Mouse (Mus musculus) splenic B cell, adult 2 months (primary cell): Measurements from ENCODE around the gene Arf1.
"Not testable (repeated sequence)": the region's sequence is repeated elsewhere in the genome, so short reads cannot be mapped to it uniquely, and the experiment has no call there.

Experiments
- DNase-seq: peaks from one replicate; pipeline ENCODE4 v3.0.0-alpha.2; 2011; ENCODE audit warnings: low read depth, low spot score
- H3K27me3 ChIP-seq: 2 replicates; pipeline ENCODE4 v1.6.1; 2012; ENCODE audit warnings: mild to moderate bottlenecking, low read length, moderate library complexity, mixed read lengths; ENCODE audit not compliant: control insufficient read depth, poor library complexity, insufficient read depth, severe bottlenecking
- H3K36me3 ChIP-seq: 2 replicates; pipeline ENCODE4 v1.6.1; 2012; ENCODE audit warnings: mild to moderate bottlenecking, low read length, moderate library complexity, mixed read lengths; ENCODE audit not compliant: control insufficient read depth, poor library complexity, insufficient read depth, severe bottlenecking

Gene Arf1

DNA sequence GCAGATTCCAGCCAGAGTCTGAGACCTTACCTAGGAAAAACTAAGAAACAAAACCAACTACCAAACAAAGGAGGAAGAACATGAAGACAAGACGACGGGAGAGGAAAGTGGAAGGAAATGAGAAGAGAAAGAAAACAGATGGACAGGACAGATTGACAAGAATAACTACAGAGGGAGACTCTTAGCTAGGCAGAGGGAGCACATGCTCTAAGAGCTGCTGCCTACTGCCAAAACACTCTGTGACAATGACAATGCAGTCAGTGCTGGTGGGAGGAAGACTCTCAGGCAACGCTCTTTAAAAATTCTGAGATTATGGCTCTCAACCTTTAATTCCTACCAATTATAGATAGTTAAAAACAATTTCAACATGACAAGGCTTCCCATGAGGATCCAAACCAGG lies 11.1 kb downstream of the Arf1 start:
- no peaks in the 10 kb centered on the region for H3K27me3 ChIP-seq
- no peak for DNase-seq

DNA sequence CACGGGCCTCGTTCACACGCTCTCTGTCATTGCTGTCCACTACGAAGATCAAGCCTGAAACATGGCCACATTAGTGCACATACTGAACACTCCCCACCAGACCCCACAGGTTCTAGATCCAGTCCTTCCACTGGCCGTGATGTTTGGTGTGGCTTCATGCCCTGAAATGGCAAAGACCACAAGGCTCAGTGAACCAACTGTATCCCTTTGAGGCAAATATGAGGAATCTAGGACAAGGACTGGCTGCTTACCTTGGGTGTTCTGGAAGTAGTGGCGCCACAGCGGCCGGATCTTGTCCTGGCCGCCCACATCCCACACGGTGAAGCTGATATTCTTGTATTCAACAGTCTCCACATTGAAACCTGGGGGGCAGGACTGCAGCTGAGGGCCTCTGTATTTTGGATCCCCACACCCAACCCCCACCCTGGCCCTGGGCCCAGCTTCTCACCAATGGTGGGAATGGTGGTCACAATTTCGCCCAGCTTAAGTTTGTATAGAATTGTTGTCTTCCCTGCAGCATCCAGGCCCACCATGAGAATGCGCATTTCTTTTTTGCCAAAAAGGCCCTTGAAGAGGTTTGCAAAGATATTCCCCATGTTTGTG lies 15.1 kb downstream of the Arf1 start:
- no peak for DNase-seq
- H3K36me3 ChIP-seq, result peaks cover 15% of the 10 kb centered on the region
- H3K27me3 ChIP-seq, result no peaks in the 10 kb centered on the region

More for the DNA sequence above, 11.1 kb downstream of the Arf1 start:
- H3K36me3 ChIP-seq, result peaks cover 4% of the 10 kb centered on the region; the same call in 1 of the 2 replicates

DNA sequence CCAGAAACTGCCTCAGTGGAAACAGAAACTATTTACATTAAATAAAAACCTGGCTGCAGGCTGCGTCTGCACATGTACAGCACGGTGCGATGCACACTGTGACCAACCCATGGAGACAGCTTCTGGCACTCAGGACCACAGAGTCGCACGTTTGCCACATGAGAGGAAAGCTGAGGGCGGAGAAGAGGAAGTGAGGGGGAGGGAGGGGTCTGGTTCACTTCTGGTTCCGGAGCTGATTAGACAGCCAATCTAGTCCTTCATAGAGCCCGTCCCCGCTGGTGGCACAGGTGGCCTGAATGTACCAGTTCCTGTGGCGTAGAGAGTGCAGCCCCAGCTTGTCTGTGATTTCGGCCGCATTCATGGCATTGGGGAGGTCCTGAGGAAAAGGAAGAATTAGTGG lies 15.8 kb downstream of the Arf1 start:
- H3K36me3 ChIP-seq, result peaks cover 15% of the 10 kb centered on the region
- not testable (repeated sequence) for H3K27me3 ChIP-seq
- peak; percentile 79 for DNase-seq

DNA sequence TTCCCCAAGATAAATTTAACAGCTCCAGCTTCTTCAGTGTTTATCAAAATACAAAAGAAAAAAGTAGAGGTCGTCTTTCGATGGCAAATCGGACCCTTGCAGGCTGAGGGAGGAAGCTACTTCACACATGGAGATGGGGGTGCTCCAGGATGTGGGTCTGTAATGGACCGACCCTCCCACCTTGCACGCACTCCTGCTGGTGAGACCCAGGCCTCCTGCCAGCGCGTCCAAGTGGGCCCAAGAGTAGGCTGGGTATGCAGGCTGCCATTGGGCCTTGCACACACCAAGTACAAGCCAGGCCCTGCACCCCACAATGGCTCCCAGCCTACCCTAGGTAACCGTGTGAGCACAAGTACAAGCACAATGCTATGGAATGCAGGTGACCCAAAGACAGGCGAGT lies 16.5 kb downstream of the Arf1 start:
- H3K36me3 ChIP-seq, result peaks cover 15% of the 10 kb centered on the region
- H3K27me3 ChIP-seq, result not testable (repeated sequence)

DNA sequence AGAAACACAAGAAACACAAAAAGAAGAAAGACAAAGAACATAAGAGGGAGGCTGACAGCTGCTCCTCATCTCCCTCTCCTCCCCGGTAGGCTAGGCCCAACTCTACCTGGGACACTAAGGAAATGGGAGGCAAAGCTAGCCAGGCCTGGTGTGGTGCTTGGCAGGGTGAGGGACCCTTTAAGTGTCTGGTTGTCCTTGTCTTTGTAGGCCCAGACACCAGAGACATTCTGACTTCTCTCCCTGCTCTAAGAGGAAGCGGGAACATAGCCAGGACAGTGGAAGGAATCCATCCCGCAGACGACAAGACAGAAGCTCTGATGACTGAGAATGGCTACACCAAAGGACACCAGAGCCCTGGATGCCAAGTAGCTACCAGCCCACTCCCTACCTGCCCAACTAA lies 18.1 kb downstream of the Arf1 start:
- no peaks in the 10 kb centered on the region for H3K27me3 ChIP-seq
- peaks cover 15% of the 10 kb centered on the region for H3K36me3 ChIP-seq
- no peak for DNase-seq

More for the DNA sequence above, 16.5 kb downstream of the Arf1 start:
- DNase-seq, result not testable (repeated sequence)

DNA sequence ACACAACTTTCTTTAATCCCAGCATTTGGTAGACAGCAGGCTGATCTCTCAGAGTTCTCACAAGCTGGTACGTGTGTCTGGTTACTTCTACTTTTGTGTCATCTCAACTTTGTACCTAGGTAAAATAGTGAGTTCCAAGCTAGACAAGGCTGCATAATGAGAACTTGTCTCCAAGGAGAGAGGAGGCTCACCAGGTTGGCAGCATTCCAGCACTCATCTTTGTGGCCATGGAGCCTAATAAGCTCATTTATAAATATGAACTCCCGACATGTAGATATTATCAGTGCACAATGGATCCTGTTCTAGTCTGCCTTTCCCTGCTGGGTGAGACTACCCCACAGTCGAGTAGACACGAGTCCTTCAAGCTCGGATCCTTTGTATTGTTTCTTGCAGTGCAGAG lies 18.5 kb downstream of the Arf1 start:
- no peak for DNase-seq
- peaks cover 15% of the 10 kb centered on the region for H3K36me3 ChIP-seq

DNA sequence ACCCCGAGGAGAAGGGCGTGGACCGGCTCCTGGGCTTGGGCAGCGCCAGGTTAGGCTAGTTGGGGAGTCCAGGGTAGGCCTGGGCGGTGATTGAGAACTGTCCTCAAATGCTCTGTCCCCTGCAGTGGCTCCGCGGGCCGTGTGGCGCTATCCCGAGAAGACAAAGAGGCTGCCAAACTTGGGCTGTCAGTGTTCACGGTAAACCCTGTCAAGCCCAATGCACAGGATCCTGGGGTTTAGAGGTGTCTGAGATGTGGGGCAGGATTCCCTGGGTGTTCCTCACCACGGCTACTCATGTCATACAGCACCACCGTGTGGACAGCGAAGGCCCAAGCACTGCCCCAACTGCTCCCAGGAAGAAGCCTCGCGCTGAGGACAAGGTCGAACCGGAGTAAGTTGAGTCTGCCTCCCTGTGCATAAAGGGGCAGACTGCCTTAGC lies 19.0 kb downstream of the Arf1 start:
- peaks cover 15% of the 10 kb centered on the region for H3K36me3 ChIP-seq
- no peaks in the 10 kb centered on the region for H3K27me3 ChIP-seq
- peak; percentile 68 for DNase-seq

More for the DNA sequence above, 18.5 kb downstream of the Arf1 start:
- no peaks in the 10 kb centered on the region for H3K27me3 ChIP-seq

DNA sequence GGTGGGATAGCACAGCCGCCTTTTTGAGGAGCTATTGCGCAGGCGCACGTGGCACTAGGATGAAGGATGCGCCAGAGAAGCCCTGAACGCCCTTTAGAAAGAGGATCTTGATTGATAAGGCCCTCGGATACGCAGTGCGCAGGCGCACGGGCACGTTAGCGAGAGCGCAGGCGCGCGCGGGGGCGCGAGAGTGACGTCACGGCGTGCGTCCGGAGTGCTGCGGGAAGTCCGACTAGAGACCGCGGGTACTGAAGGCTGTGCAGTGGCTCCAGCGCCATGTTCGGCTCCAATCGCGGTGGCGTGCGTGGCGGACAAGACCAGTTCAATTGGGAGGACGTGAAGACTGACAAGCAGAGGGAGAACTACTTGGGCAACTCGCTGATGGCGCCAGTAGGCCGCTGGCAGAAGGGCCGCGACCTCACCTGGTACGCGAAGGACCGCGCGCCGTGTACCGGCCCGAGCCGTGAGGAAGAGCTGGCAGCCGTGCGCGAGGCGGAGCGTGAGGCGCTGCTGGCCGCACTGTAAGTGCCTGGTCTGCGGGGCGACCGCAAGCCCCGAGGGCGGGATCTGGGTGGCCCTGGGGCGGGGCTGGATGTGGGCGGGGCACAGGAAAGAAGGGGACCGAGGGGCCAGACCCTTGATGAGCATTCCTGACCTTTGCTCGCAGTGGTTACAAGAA lies 19.8 kb downstream of the Arf1 start, which contains the start of gene 2310033P09Rik:
Gene 2310033P09Rik (plus strand): TSS at position 169 of the 679 bp plus-strand sequence.
- DNase-seq, result peak; percentile 99
- H3K27me3 ChIP-seq, result no peaks in the 10 kb centered on the region
- H3K36me3 ChIP-seq, result peaks cover 12% of the 10 kb centered on the region

DNA sequence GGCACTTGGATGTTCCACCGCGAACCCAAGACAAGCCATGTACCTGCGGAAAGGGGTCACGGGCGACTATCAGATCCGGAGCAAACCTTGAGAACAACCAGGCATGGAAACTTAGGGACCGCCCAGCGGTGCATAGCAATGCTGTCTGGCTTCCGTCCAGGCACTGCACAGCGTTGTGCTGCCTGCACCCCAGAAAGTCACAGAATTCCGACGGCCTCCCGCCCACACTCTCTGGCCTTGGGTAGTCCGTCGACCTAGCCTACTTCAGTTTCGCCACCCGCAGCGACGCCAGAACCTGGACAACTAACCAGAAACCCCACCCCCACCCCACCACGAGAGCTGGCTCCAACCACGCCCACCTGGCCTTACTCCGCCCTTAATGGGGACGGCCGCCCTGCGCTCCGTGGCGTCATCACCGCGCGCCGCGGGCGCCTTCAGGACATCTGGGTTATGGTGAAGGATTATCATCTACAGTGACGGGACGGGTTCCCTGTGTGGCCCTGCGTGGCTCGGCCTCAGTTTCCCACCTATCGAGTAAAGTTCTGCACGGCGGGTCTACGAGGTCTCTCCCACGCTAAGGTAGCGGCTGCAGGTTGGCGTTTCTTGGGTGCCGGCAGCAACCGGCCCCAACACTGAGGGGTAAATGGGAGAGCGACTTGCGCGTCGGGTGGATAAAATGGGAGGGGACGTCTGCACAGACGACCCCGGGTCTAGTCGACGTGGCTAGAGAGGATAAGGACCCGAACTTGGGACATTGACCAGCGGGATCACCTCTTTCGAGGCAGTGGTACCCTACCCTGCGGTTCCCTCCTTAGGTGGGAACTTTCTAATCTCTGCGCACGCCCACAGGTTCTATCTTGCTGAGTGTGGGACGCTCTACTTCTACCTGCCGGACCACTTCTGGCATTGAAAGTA lies 25.7 kb downstream of the Arf1 start, which contains the start of gene Mrpl55:
Gene Mrpl55 (plus strand): TSS at position 406 of the 915 bp plus-strand sequence.
- H3K36me3 ChIP-seq, result no peaks in the 10 kb centered on the region
- no peaks in the 10 kb centered on the region for H3K27me3 ChIP-seq
- DNase-seq, result peak; percentile 95

DNA sequence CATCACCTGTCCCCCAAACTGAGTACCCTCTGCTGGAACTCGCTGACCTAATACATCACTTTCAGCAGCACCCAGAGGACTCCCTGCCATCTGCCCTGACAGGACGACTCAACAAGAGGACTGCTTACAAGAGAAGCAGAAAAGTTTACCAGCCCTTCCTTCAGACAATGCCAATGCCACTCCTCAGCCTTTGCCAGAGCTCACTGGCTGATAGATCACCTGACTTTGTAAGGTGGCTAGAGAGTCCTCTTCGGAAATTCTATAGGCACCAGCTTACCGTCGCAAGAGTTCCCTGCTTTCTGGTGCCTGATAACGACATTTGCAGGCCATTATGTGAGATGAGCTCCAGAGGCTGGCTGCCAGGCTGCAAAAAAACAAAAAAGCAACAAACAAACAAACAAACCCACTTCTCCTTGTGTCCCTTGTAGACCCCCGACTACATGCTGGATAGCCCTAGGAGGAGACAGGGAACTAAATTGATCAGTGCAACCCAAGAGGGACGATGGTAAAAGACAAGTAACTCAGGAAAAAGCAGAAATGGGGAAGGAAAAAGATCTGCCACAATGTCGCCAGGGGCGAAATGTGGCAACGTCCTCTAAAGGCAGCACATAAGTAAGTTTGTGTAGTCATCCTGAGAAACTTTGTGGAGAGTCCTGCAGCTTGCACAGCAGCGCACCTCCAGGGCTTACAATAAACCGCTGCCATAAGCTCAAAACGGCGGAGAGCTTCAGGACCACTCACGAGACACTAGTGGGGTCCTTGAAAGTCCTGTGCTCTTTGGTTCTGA lies 26.7 kb downstream of the Arf1 start:
- H3K27me3 ChIP-seq, result no peaks in the 10 kb centered on the region
- H3K36me3 ChIP-seq, result no peaks in the 10 kb centered on the region
- DNase-seq, result no peak

DNA sequence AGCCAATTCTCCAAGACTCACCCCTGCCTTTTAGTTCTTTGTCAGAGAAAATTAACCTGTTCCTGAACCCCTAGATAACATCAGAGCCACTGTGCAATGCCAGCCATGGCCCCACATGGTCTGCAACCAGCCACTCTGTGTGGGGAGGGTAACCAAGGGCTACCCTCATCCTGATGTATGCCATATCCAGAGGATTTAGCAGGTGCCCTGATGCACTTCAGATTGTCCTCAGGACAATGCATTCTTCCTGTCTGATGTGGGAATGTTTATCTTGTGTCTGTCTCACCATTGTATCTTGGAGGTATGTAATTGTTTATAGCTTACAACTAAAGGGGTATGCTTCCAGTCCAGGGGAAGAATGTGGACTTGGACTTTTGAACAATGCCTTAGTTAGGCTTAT lies 31.8 kb downstream of the Arf1 start:
- no peaks in the 10 kb centered on the region for H3K27me3 ChIP-seq
- H3K36me3 ChIP-seq, result no peaks in the 10 kb centered on the region
- no peak for DNase-seq

DNA sequence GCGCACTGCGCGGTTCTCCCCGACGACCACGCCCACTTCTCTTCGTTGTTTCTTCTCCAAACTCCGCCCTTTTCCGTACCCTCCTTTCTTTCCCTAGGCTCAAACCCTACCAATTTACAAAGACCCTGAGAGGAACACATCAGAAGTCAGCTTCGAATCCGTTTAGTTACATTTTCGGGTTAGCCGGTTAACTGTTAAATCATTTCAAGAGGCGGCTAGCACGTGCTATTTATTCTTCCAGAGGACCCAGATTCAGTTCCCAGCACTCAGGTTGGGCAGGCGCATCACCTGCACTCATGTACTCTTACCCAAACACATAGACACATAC lies 36.0 kb downstream of the Arf1 start, which contains the start of gene Guk1:
Gene Guk1 (minus strand): TSS at position 154 of the 328 bp plus-strand sequence.
- no peaks in the 10 kb centered on the region for H3K27me3 ChIP-seq
- DNase-seq, result no peak
- H3K36me3 ChIP-seq, result no peaks in the 10 kb centered on the region

DNA sequence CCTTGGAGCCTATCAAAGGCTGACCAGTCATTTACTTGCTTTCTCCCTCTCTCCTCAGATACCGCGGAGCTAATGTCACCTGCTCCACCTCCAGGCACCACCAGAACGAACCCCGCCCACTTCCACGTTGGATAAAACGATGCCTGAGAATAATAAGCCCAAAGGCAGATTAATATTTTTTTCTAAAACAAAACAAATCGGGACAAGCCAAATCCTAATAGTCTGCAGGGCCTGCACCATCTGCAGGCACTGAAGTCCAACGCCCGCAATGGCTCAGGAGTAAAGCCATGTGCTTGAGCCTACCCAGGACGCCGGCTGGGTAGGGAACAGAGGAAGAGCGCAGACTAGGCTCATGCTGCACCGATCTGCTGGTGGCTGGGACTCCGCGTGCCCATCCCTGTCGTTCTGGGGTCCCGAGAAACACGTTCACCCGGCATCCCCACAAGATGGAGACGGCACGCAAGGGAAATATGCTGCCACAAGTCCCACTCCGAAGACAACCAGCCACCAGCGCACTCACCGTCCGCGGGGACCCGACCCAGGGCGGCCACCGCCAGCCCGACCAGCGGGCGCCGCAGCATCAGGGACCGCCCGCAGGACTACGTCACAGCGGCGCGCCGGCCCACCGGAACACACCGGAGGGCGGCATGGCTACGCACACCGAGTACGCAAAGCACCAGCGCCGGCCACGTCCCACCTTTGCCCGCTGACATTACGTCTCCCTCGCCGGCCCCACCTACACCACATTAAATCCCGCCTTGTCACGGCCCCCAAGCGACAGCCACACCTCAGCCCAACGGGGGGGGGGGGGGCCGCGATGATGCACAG lies 36.6 kb downstream of the Arf1 start:
- H3K27me3 ChIP-seq, result no peaks in the 10 kb centered on the region
- peak; percentile 96 for DNase-seq

More for the DNA sequence above, 36.6 kb downstream of the Arf1 start:
- H3K36me3 ChIP-seq, result no peaks in the 10 kb centered on the region
